Mouse (Mus musculus) G1E (cell line): Measurements from ENCODE around the gene Lman2.

Experiments
- CTCF ChIP-seq: IDR thresholded peaks from 2 replicates; pipeline ENCODE4 v1.5.1; 2012; ENCODE audit warnings: low read depth, low read length, inconsistent platforms, mixed read lengths
- GATA1 ChIP-seq: IDR thresholded peaks from 2 replicates; pipeline ENCODE4 v1.6.1; 2012; ENCODE audit warnings: borderline replicate concordance, low read length, inconsistent platforms, mixed read lengths
- GATA2 ChIP-seq: IDR thresholded peaks from 2 replicates; pipeline ENCODE4 v1.6.1; 2012; ENCODE audit warnings: low read depth, low read length, inconsistent platforms, borderline replicate concordance
- POLR2AphosphoS5 ChIP-seq: IDR thresholded peaks from 2 replicates; pipeline ENCODE4 v1.6.1; 2012; ENCODE audit warnings: low read depth, low read length, inconsistent platforms; ENCODE audit not compliant: insufficient replicate concordance
- TAL1 ChIP-seq: conservative IDR thresholded peaks from 2 replicates; pipeline ENCODE4 v1.6.1; 2012; ENCODE audit warnings: low read depth, low read length, inconsistent platforms, mixed read lengths

DNA sequence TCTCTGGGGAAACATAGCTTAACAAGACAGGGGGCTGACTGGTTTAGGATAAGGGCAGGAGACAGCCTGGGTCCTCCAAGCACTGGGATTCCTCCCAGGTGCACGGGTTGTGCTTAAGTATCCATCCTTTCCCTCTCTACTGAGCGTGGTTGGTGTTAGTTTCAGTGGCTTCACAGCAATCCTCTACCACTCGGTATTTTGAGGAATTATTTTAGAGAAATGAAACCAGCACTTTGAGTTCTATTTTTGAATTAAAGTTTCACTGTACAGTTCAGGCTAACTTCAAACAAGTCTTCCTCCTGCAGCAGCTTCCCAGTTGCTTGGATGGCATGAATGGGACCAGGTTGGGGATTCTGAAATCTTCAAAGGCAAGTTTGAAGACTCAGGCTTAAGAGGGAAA lies 44.2 kb downstream of the Lman2 start:
- TF ChIP-seq CTCF = no peak
- no peak for TF ChIP-seq GATA1
- TF ChIP-seq TAL1 = no peak
- TF ChIP-seq POLR2AphosphoS5 = no peak
- no peak for TF ChIP-seq GATA2
